Mouse (Mus musculus): ENCODE measurements at regions not wholly inside any gene's neighbourhood (a gene's known extent, or its start where the extent isn't known, plus 50 kb on each side); places are given as distances from the start of the nearest gene placed in this dataset.

DNA sequence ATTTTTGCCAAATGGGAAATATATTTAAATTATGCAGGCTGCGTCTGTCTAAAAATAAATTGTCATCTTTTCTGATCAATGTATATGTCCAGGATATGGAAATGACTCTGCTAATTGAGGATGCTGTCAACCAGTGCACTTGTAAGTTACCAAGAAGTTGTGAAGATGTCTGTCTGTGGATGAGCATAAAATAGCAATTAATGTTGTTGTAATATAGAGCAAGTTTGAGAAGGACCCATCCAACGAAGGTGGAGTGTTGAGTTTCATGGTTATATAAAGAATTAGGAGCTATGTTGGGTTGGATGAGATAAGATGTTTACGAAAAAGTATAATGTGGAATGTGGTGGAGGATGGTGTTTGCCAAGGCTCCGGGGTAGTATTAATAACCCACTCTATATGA lies 131.6 kb downstream of the Zbtb18 start:
- TF ChIP-seq POLR2A (IDR thresholded peaks at IDR 0.05; ENCODE audit: insufficient read length, low read depth) (no peak), REST (IDR thresholded peaks at IDR 0.05; ENCODE audit: insufficient read depth, insufficient read length) (no peak), USF1 (IDR thresholded peaks at IDR 0.05; ENCODE audit: low read depth) (no peak), TCF12 (IDR thresholded peaks at IDR 0.05; ENCODE audit: insufficient read depth, poor library complexity, severe bottlenecking) (no peak)
